Mouse (Mus musculus) c-Kit-negative CD71-positive TER-119-positive erythroid progenitor cells, embryonic 14.5 days (primary cell): ENCODE results near the gene Olfr517.

Source experiments
- DNase-seq: peaks from one replicate; pipeline ENCODE4 v3.0.0-alpha.2; 2013; ENCODE audit warnings: low read depth, low spot score

Gene Olfr517

GRCm38 (mm10) chr7:108872279-108872678 is at the start of gene Olfr517:
Gene Olfr517 (minus strand): TSS chr7:108872379.
- no peak for DNase-seq

DNA sequence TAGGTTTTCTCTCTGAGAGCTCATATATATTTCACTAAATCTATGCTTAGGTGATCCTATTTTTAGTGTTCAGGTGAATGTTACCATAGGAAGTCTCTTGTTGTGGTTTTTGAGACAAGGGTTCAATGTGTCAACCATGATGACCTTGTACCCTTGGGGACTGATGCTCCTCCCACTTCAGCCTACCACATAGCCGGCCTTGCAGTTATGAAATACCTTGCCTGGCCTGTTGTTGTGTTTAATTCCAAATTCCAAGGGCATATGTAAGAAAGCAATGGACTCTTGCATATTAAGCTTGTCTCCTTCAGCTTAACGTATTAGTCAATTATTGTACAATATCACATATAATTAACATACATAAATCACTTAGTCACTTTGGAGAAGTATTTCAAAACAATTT is 31.8 kb upstream of the Olfr517 start:
- no peak for DNase-seq

GRCm38 (mm10) chr7:108894320-108894719 is 22.1 kb upstream of the Olfr517 start, which contains the start of gene Olfr519:
Gene Olfr519 (minus strand): TSS chr7:108894420.
- DNase-seq = no peak

DNA sequence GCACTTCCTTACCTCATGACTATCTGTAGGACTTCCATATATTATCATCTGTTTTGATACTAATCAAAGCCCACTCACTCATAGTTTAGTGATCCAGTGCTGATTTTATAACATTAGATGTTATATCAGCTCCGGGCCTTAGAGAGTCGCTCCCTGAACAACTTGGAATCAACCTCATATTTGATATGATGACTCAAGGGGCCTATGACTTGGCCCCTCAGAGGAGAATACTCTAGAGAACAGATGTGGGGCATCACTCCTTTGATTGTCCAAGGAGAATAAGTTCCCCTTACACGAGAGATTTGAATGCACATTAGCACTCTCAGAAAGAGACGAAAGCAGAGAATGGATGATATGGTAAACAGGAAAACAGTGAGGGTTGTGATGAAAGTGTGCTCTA is 12.7 kb upstream of the Olfr517 start, which contains the start of gene Olfr518:
Gene Olfr518, minus strand, starts transcription at position 101 of the 400 bp plus-strand sequence.
- no peak for DNase-seq

- no peak for DNase-seq
These were observed 21.8 kb downstream of the Olfr517 start, which contains the start of gene Olfr516 for GRCm38 (mm10) chr7:108850429-108850828. Gene Olfr516 (minus strand): TSS chr7:108850529.

DNA sequence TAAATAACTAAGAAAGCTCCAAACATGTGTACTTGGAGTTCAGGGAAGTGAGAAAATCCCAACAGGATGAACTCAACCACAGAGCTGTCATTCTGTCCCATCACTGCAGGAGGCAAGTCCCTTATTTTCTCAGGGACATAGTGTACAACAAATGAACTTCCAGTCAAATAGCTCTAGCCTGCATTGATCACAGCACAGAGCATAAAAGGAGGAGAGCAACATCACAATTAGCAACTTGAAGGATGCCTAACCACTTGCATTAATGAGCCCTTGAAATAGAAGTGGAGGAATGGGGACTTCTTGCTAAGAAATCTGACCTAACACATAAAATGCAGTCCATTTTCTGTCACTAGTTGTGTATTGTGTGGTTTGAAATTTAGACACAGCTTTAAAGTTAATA is 46.3 kb downstream of the Olfr517 start, which contains the start of gene Olfr514:
Gene Olfr514, minus strand, starts transcription at position 101 of the 400 bp plus-strand sequence.
- no peak for DNase-seq
